Mouse (Mus musculus) testis, adult 2 months (tissue): ENCODE measurements around the gene Pdlim7.

Experiments
- CTCF ChIP-seq: fragments of 200-500 bp; IDR thresholded peaks from 2 replicates; pipeline ENCODE4 v1.5.1; 2012; ENCODE audit warnings: low read depth, mild to moderate bottlenecking, inconsistent platforms, low read length, moderate library complexity; ENCODE audit not compliant: control insufficient read depth, insufficient read depth, insufficient replicate concordance
- POLR2A ChIP-seq: fragments of 200-500 bp; IDR thresholded peaks from 2 replicates; pipeline ENCODE4 v1.6.1; 2012; ENCODE audit warnings: low read depth, mild to moderate bottlenecking, inconsistent platforms, low read length, moderate library complexity; ENCODE audit not compliant: control insufficient read depth

DNA sequence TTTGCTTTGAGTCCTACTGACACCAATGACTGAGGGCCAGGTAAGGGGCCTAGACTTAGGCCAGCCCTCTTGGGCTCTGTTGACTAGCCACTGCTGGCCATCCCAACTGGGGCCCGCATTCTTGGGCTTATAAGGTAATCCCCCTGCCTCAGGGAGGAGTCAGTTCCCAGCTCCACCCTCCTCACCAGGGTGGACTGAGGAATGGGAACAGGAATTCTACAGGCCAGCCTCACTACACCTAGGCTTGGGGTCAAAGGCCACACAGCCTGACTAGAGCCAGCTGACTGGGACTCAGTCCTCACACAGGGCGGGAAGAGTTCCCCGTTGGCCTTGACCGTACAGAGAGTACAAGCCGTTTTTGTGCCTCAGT lies 2.0 kb downstream of the Pdlim7 start:
- TF ChIP-seq CTCF (no peak), POLR2A (no peak)
